Comparison of ENCODE assay signal across 17 mouse cellular contexts in the genomic region with DNA sequence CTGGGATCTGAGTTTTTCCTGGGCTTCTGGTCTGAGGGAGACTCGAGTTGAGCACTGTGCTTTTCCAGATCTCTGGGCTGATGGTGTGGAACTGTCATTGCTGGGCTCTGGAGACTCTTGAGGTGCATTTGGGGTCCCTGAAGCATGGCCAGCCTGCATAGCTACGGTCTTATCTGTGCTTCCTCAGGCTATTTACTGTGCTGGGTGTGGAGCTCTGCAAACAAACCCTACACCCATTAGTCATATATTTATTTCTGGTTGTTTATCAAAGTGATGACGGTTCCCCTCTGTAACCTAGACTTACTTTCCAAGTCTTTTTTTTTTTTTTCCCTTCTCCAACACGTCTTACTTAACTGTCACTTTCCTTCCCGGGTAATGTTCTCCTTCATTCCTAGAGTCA.
DNase-seq lines count a peak whose midpoint lies in the region; ATAC-seq and TF ChIP-seq lines count a peak whose summit lies in the region.
"Had no signal": no experiment of that assay in that cellular context is flagged by ENCODE, and none has a peak within 500 bp of the region (broad histone marks: within the 10 kb centered on the region; RNA-seq: fewer than 3 reads in every experiment).

No protein-coding gene starts in this region.

- DNase-seq in gastrocnemius, adult 2 months, result no peak
- no peak for DNase-seq in gastrocnemius, postnatal 14 days
- peak; percentile 44 for DNase-seq in MEL (ENCODE audit: low read depth, low spot score)
- no peak for DNase-seq in frontal cortex, postnatal 14 days (ENCODE audit: low spot score in 2 of 2)
- DNase-seq in adrenal gland, postnatal 25 days, result no peak
- DNase-seq in cerebellum, postnatal 14 days, result no peak
- DNase-seq: adrenal gland, postnatal 14 days; forebrain, postnatal 0 days; gastrocnemius, postnatal 36 days; lung, adult 2 months; right cerebral cortex, postnatal 4 days had no signal

- H3K27me3 ChIP-seq in MEL (ENCODE audit: control insufficient read depth in 1 of 2, insufficient read depth in 2 of 2, low read length in 2 of 2), result no peaks in the 10 kb centered on the region
- no peaks in the 10 kb centered on the region for H3K27me3 ChIP-seq in intestine, embryonic 16.5 days (replicated peaks; ENCODE audit: control insufficient read depth, insufficient read depth, low read length)
- H3K27me3 ChIP-seq: embryonic facial prominence, embryonic 15.5 days; hindbrain, embryonic 15.5 days; kidney, embryonic 15.5 days; midbrain, embryonic 13.5 days had no signal

- intact Hi-C loops in gastrocnemius, adult 2 months (cut with DNase I), result no loop called here
- intact Hi-C loops in gastrocnemius, postnatal 14 days (cut with DNase I; ENCODE audit: low total_unique reads), result no loop called here

- peak; percentile 22 to 25; a peak in 2 of 4 replicates for TF ChIP-seq EP300 in MEL (IDR thresholded peaks at IDR 0.05; ENCODE audit: low read depth in 1 of 2, low read length in 2 of 2)

- TF ChIP-seq POLR2A in MEL (IDR thresholded peaks at IDR 0.05; ENCODE audit: control insufficient read depth in 1 of 2, insufficient read depth in 1 of 2, low read depth in 1 of 2, low read length in 2 of 2, poor library complexity in 1 of 2), result no peak

- no peaks in the 10 kb centered on the region; a peak in 1 of 4 replicates for H3K36me3 ChIP-seq in MEL (ENCODE audit: control insufficient read depth in 1 of 2, insufficient read depth in 2 of 2, low read length in 2 of 2)
- H3K36me3 ChIP-seq in intestine, embryonic 16.5 days (ENCODE audit: control insufficient read depth, insufficient read depth, low read length), result no peaks in the 10 kb centered on the region
- H3K36me3 ChIP-seq: embryonic facial prominence, embryonic 15.5 days; hindbrain, embryonic 15.5 days; kidney, embryonic 15.5 days had no signal

- TF ChIP-seq CTCF in gastrocnemius, adult 2 months (IDR thresholded peaks at IDR 0.05), result no peak
- no peak for TF ChIP-seq CTCF in MEL (IDR thresholded peaks at IDR 0.05 in 2 of 3, conservative IDR thresholded peaks at IDR 0.05 in 1 of 3; ENCODE audit: control insufficient read depth in 1 of 3, insufficient read depth in 1 of 3, low read depth in 2 of 3, low read length in 3 of 3, poor library complexity in 1 of 3, severe bottlenecking in 1 of 3)

- no peaks in the 10 kb centered on the region for H3K9me3 ChIP-seq in MEL (replicated peaks; ENCODE audit: insufficient read depth, low read length)
- no peaks in the 10 kb centered on the region for H3K9me3 ChIP-seq in intestine, embryonic 16.5 days (ENCODE audit: control insufficient read depth, low read length)
- H3K9me3 ChIP-seq: embryonic facial prominence, embryonic 15.5 days; hindbrain, embryonic 15.5 days; kidney, embryonic 15.5 days; midbrain, embryonic 13.5 days had no signal

- H3K4me1 ChIP-seq in MEL (ENCODE audit: control insufficient read depth in 1 of 2, insufficient read depth in 2 of 2, low read length in 2 of 2), result 0 out of 4 replicates have a peak, but pooled peaks cover 0 to 4% of the 10 kb centered on the region in 2 experiments
- H3K4me1 ChIP-seq in intestine, embryonic 16.5 days (ENCODE audit: control insufficient read depth, insufficient read depth, low read length), result peaks cover 13% of the 10 kb centered on the region

- no peak for TF ChIP-seq RAD21 in MEL (IDR thresholded peaks at IDR 0.05; ENCODE audit: low read depth, low read length)

- WGBS in intestine, embryonic 16.5 days, result 47% methylated on average over 5 of the region's 5 CpGs

- H3K9ac ChIP-seq in MEL (ENCODE audit: control insufficient read depth, low read depth, low read length, poor library complexity, severe bottlenecking), result no peak overlapping the region
- no peak overlapping the region for H3K9ac ChIP-seq in intestine, embryonic 16.5 days (ENCODE audit: low read depth, low read length)
- H3K9ac ChIP-seq: embryonic facial prominence, embryonic 15.5 days; forebrain, postnatal 0 days; hindbrain, embryonic 15.5 days; kidney, embryonic 15.5 days; midbrain, embryonic 13.5 days had no signal

- ATAC-seq in intestine, embryonic 16.5 days, result peak; percentile 60; the same call in 1 of the 2 replicates
- ATAC-seq in megakaryocyte progenitor cell, adult 5-6 weeks (replicated peaks; ENCODE audit: poor library complexity), result peak; percentile 70
- ATAC-seq: forebrain, postnatal 0 days; midbrain, embryonic 13.5 days had no signal

- H3K27ac ChIP-seq in gastrocnemius, adult 2 months, result peak overlapping the region; percentile 58
- peak overlapping the region; percentile 19; the same call in 1 of the 2 replicates for H3K27ac ChIP-seq in MEL (ENCODE audit: control insufficient read depth, low read depth, low read length)
- no peak overlapping the region for H3K27ac ChIP-seq in intestine, embryonic 16.5 days (ENCODE audit: low read length)
- H3K27ac ChIP-seq: embryonic facial prominence, embryonic 15.5 days; hindbrain, embryonic 15.5 days; kidney, embryonic 15.5 days; midbrain, embryonic 13.5 days had no signal

- H3K79me2 ChIP-seq in MEL (ENCODE audit: control insufficient read depth, insufficient read depth, low read length, poor library complexity), result no peaks in the 10 kb centered on the region

- no peak overlapping the region for H3K4me2 ChIP-seq in intestine, embryonic 16.5 days (ENCODE audit: low read depth, low read length)
- H3K4me2 ChIP-seq: embryonic facial prominence, embryonic 15.5 days; hindbrain, embryonic 15.5 days; kidney, embryonic 15.5 days; midbrain, embryonic 13.5 days had no signal

- no peak overlapping the region for H3K4me3 ChIP-seq in gastrocnemius, adult 2 months
- H3K4me3 ChIP-seq in MEL (ENCODE audit: control insufficient read depth in 1 of 2, insufficient read depth in 1 of 2, low read depth in 2 of 2, low read length in 2 of 2), result no peak overlapping the region
- H3K4me3 ChIP-seq in intestine, embryonic 16.5 days (ENCODE audit: low read length), result no peak overlapping the region
- H3K4me3 ChIP-seq: embryonic facial prominence, embryonic 15.5 days; hindbrain, embryonic 15.5 days; kidney, embryonic 15.5 days; midbrain, embryonic 13.5 days had no signal

TF ChIP-seq in MEL, 35 proteins besides CTCF, POLR2A, EP300 and RAD21:
- TF ChIP-seq MXI1 (IDR thresholded peaks at IDR 0.05; ENCODE audit: low read depth, low read length) (no peak), POLR2AphosphoS2 (IDR thresholded peaks at IDR 0.05; ENCODE audit: low read length) (no peak), HCFC1 (IDR thresholded peaks at IDR 0.05; ENCODE audit: low read depth, low read length) (no peak), TAL1 (IDR thresholded peaks at IDR 0.05; ENCODE audit: low read length) (peak; percentile 56)
